Mouse (Mus musculus) gastrocnemius, postnatal 25 days (tissue): ENCODE data around the gene B3gat1. TPM values are rescaled to one million over a fixed set of nuclear protein-coding genes. Genes with fewer than 3 reads are reported as not detected.

ENCODE experiments used
- DNase-seq: peaks from one replicate; pipeline ENCODE4 v3.0.0; 2022
- total RNA-seq, 2 experiments: library from RNA; stranded (reverse); gene quantifications; 1 replicate in 1 of 2; 2 replicates in 1 of 2; pipeline ENCODE4 v1.2.3; 2021

Gene B3gat1
- total RNA-seq, 2 experiments from 2014 or later = 0.38 to 1.4 TPM

DNA sequence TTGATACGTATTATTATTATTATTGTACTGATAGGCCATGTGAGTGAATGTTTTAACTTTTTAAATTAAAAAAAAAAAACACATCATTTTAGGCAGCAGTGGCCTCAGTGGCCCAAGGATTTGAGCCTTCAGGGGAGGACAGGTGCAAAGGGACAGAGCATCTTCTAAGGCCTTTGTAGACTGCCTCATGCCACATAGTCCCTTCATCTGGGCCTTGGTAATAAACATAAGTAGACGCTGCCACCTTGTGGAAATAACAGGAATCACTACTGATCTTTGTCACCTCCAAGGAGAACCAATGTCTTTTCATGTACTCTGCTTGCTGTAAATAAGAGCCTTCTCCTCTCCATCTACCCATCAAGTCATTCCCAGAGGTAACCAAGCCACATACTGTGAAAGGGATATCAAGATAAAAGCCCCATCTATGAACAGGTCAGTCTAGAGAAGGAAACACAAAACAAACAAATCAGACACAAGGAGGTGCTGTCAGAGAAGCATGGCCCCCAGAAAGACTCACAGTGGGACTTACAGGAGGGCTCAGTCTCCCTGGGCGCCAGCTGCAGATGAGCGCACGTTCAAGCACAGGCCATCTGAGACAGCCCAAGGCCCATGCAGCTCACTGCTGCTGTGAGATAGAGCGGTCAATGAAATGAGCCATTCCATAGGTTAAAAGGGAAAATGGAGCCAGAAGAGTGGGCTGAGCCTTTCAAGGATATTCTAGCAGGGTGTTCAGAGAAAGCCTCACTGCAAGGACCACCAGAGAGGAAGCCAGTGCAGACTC lies 42.8 kb downstream of the B3gat1 start:
- DNase-seq = no peak

DNA sequence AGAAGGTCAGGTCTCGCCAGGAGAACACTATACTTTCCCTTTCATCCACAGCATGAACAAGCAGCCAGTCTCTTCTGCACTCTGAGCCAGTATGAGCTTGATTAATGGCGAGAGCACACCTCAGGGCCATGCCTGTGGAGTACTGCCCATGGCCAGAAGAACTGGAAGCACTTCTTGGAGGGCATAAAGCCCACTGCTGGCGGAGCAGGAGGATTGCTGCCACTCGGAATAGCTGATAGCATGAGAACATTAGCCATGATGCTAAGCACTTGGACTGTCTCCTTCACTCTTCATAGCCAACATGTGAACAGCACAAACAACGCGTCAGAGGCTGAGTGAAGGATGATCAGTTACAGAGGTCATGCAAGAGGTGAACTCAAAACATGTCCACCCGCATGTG lies 44.9 kb downstream of the B3gat1 start:
- peak; percentile 76 for DNase-seq

DNA sequence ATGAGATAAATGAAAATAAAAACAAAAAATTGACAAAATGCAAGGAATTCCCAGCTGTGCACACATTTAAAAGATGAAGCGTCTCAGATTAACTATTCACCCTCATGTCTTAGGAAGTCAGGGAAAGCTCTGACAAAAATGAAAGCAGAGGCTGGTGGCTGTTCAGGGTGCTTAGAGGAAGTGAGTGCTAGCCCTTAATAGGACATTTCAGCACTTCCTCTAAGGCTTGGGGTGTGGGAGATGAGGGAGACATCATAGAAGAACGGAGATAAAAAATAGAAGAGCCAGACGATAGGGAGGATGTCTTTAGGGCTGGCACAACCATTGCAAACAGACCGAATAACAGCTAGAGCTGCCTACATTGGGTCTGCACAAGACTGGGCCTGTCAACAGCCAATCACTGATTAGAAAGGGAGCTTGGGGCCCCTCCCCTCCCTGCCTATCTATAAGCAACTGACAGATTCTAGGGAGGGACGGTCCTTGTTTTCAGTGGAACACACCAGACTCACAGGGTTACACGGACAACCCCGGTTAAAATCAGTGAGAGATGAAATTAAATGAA lies 50.0 kb downstream of the B3gat1 start:
- DNase-seq = no peak

DNA sequence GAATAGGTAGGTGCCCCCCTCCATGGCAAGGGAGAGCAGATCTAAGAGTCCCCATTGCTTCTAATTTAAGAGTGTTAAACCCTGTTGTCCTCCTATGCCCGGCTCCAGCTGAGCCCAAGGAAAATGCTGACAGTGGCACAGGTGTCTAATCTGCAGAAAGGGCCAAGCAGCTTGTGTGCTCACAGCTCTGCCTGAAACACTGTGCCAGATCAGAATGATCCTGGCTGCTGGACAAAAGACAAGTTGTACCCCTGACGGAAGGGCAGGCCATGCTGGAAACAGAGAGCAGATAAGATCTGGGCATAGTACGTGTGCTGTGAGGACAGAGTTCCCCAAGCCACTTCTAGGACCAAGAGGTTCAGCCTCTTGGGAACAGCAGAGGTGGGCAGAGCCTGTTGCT lies 59.3 kb downstream of the B3gat1 start:
- peak; percentile 77 for DNase-seq

DNA sequence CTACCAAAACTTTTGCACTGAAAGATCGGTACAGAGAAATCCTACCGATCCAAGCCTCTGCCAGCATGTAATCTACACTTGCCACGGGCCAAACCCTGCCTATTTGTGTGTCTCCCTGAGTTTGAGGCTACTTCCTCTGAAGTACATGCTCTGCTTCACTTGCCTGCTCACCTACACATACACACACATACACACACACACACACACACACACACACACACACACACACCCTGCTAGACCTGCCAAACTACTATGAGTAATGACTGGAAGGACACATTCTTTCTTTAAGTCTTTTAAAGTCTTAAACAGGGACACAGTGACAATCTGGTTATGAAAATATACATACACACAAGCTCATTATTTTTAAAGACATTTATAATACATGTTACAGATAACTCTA lies 64.7 kb downstream of the B3gat1 start:
- DNase-seq = no peak

GRCm38 (mm10) chr9:26798731-26799130 lies 65.2 kb downstream of the B3gat1 start:
- DNase-seq = no peak

GRCm38 (mm10) chr9:26800357-26800756 lies 66.8 kb downstream of the B3gat1 start:
- no peak for DNase-seq

- no peak for DNase-seq
Observed at GRCm38 (mm10) chr9:26804321-26804720, 70.8 kb downstream of the B3gat1 start.

DNA sequence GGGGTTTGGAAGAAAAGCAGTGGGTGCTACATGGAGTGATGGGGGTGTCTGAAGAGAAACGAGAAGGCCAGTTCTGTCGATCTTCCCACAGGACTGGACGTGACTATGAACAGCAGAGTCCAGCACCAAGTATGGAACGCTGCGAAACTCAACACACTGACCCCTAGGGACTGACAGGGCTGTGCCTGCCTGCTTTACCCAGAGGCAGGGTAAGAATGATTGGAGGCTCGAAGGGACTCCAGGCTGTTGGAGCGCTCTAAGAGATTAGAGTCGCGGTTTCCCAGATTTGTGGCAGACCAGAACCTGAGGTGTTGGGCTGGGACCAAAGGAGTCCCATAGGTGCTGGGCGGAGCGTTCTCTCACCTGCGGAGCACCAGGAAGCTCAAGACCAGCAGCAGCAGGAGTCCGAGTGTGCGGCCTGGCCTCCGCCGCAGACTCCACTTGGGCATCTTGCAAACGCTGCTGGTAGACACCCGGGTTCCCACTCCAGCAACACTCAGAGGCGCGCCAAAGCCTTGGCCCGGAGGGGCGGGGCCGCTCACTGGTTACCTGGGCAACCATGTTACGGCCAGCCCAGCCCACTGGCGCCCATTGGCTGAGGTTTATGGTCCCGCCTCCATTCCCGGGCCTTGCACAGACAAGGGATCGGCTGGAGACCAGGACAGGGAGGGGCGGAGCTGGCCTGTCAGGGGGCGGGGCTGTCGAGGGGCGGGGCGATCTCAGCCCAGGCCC lies 72.6 kb downstream of the B3gat1 start, which contains the start of gene Glb1l2:
Glb1l2 (minus strand) TSS at position 534 of the 732 bp plus-strand sequence.
- DNase-seq = peak; percentile 84

DNA sequence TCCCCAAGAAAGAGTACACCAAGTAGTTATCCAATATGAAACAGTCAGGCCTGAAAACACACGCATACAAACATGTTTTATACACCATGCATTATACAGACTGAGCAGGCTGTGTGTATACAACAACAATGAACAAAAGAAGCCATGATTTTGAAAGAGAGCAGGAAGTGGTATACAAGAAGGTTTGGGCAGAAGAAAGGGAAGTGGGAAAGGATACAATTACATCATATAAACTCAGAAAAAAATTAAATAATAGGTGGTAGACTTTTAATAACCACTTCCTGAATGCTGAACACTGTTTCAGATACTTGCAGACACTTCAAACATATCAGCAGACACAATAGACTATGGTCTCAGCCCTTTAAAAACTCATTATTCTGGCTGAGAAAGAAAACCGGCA lies 75.2 kb downstream of the B3gat1 start:
- no peak for DNase-seq

Other genes with a start within 250 kb of the B3gat1 start
- gene Glb1l2, start 72.7 kb downstream of the B3gat1 start, total RNA-seq = 10 to 100 TPM in 1 of 2 experiments, 1 to 10 TPM in 1; 4.6 to 12.2 TPM
- not detected for gene Glb1l3, start 127.2 kb downstream of the B3gat1 start, total RNA-seq
- not detected for gene Gm1110, start 189.4 kb downstream of the B3gat1 start, total RNA-seq